Mouse (Mus musculus): ENCODE measurements around the gene Rasal1.

The Rasal1 gene

DNA sequence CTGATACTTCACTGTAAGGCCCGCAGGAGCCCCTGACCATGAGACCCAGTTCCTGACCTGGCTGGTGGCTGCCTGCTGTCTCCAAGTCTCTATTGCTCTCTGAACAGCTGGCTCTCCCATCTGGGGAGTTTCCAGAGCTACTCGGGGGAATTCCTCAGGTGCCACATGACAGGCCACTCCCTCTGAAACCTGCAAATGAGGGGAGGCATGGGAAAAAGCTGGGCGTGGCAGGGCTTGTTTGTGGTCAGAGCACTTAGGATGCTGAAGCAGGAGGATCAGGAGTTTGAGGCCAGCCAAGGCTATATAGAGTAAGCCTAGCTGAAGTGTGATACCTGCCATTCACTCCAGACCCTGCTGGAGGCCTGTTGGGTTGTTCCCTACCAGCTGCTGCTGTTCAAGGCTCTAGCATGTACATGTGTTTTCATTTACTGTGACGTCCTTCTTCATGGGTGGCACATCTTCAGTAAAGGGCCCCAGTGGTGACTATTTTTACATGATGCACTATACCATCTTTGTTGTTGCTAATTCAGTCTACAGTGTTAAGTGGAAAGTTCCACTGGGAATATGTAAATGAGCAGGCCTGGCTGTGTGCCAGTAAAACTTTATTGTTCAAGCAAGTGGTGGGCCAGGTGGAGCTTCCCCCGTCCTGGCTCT is 26.3 kb upstream of the Rasal1 start:
- no peak for DNase-seq (ENCODE audit: low spot score)

DNA sequence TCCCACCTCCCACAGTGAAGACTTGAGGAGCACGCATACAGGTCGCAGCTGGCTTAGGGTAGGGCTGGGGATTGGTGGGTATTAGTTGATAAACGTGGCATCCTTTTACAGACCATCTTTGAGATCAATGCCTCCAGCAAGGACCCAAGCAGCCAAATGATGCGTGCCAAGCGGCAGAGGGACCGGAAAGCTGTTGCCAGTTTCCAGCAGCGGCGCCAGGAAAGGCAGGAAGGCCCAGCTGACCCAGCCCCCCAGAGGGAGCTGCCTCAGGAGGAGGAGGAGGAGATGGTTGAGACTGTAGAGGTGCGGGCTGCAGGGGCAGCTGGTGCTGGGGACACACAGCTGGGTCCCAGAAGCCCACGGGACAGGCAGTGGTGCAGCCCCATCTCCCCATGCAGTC is 24.2 kb upstream of the Rasal1 start:
- no peak for DNase-seq (ENCODE audit: low spot score)

DNA sequence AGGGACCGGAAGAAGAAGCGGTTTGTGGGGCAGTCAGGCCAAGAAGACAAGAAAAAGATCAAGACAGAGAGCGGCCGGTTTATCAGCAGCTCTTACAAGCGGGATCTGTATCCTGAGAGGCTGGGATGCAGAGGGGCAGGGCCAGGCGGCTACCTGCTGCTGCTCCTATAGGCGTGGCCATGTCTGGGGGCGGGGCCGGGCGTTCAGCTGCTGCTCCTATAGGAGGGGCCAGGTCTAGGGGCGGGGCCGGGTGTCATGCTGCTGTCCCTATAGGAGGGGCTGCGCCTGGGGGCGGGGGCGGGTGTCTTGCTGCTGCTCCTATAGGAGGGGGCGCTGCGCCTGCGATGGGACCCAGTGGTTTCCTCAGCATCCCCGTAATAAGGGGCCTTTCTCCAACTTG is 22.2 kb upstream of the Rasal1 start:
- DNase-seq (ENCODE audit: low spot score) = no peak

- no peak for DNase-seq (ENCODE audit: low spot score)
These were observed 20.9 kb upstream of the Rasal1 start for GRCm38 (mm10) chr5:120627515-120628300.

GRCm38 (mm10) chr5:120628624-120629023 is 20.0 kb upstream of the Rasal1 start:
- no peak for DNase-seq (ENCODE audit: low spot score)

GRCm38 (mm10) chr5:120631128-120631527 is 17.5 kb upstream of the Rasal1 start:
- no peak for DNase-seq (ENCODE audit: low spot score)

DNA sequence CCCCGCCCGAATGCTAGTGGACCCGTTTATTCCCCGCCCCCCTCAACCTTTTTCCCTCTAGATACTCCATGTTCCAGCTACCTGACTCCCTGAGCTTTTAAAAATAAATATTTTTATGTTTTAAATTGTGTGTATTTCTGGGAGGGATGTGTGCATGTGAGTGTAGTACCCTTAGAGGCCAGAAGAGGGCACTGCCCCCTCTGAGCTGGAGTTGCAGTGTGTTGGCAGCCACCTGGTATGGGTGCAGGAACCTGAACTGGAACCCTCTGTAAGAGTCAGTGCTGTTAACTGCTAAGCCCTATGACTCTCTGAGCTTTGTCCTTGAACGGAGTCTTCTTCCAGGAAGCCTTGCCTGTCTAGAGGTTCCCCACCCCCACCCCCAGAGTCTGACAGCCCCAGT is 16.7 kb upstream of the Rasal1 start:
- DNase-seq (ENCODE audit: low spot score) = no peak

- DNase-seq (ENCODE audit: low spot score) = no peak
These were observed 14.5 kb upstream of the Rasal1 start, which contains the start of gene Cfap73 for GRCm38 (mm10) chr5:120634131-120634530. Gene Cfap73 (minus strand): TSS chr5:120634235.

DNA sequence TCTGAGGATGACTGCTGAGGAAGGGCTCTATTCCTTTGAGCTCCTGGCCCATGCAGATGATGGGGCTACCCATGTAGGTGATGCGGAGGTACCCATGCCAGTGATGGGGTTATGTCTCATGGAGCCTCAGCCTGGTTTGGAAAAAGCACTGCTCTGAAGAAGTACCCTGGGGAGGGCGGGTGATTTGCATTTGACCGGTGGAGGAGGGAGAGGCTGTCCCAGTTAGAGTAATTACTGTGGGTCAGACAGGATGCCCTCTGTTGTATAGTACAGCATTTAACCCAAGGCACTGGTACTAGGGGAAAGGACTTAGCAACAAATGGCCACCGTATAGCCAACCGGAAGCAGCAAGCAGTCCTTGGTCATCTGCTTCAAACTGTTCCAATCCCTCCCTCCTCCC is 13.8 kb upstream of the Rasal1 start:
- no peak for DNase-seq (ENCODE audit: low spot score)

DNA sequence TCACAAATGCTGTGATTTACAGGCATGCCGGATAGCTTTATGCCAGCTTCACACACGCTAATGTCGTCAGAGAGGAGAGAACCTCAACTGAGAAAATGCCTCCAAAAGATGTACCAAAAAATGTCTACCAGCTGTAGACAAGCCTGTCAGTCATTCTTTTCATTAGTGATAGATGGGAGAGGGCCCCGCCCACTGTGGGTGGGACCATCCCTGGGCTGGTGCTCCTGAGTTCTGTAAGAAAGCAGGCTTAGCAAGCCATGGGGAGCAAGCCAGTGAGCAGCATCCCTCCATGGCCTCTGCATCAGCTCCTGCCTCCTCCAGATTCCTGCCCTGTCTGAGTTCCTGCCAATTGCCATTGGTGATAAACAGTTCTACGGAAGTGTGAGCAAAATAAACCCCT is 13.0 kb upstream of the Rasal1 start:
- DNase-seq (ENCODE audit: low spot score) = no peak

DNA sequence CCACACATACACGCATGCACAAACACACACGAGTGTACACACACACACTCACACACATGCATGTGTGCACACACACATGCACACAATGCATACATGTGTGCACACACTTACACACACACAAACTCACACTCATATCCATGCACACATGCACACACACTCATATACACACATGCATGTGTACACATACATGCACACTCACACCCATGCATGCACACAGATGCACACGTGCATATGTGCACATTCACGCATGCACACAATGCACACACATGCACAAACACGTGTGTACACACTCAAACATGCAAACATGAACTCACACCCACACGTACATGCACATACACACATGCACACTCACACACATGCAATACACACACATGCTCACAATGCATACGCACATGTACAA is 8.5 kb upstream of the Rasal1 start:
- DNase-seq (ENCODE audit: low spot score) = no peak

- DNase-seq (ENCODE audit: low spot score) = no peak
These were observed 5.1 kb upstream of the Rasal1 start for GRCm38 (mm10) chr5:120643365-120644085.

- no peak for DNase-seq (ENCODE audit: low spot score)
These were observed 4.4 kb upstream of the Rasal1 start for GRCm38 (mm10) chr5:120644227-120644626.

DNA sequence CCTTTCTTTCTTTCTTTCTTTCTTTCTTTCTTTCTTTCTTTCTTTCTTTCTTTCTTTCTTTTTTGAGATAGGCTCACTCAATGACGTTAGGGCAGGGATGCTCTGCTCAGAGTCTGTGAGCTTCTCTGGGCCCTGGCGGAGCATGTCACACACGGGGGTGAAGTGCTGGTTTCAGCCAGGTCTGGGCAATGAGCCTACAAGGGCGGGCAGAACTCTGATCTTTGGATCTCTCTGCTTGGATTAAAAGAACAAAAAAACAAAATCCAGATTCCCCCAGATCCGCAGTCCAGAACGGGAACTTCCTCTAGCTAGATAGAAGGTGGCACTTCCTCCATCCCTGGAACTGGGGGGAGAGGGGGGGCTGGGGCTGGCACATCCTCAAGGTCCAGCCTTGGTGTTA is 2.8 kb upstream of the Rasal1 start:
- no peak for DNase-seq (ENCODE audit: low spot score)

GRCm38 (mm10) chr5:120647361-120647760 is 1.3 kb upstream of the Rasal1 start:
- DNase-seq (ENCODE audit: low spot score) = no peak

DNA sequence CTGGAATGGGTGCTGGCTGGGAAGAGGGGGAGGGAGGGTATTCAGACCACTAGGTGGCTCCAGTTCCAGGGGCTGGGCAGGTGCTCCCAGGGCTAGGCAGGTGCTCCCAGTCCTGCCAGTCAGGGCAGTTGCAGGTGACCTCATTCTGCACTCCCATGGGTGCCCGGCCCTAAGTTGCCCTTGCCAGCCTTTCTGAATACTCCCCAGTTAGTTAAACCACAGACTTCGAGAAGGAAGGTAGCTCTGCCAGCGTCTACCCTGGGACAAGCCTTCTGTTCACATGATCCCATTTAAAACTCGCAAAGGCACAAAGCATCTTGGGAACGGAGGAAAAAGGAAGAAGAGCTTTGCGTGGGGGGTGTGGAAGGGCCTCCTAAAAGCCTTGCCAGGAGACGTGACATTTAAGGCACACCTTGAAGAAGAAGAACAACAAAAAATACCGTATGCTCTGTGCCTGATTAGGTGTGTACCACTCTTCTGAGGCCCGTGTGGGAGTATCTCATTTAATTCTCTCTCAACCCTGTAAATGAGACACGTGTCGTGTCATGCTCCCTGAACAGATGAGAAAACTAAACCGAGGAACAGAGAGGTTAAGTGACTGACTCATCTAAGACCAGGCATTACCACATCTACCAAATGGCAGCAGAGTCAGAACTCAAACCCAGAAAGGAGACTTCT is 659 bp upstream of the Rasal1 start:
- no peak for DNase-seq (ENCODE audit: low spot score)

DNA sequence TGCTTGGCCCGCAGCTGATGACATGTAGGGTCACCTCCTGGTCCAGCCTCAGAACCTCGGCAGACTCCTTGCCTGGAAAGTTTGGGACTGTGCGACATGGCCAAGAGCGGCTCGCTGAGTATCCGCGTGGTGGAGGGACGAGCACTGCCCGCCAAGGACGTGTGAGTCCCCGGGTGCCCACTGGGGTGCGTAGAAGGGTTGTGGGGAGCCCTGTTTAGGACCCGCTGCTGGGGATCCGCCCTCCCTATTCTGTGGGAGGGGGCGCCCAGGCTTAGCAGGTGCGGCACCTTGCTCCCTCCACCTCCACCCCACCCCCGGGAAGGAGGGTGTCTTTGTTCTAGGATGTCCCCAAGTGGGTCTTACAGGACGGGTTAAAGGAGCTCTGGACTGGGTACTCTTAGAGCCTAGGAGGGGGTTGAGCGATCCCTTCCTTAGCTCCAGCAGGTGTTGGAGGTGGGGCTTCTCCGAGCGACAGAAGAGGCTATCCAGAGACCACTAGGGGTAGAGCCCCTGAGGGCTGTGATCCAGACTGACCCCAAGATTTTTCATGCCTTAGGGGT is 842 bp downstream of the Rasal1 start:
- no peak for DNase-seq (ENCODE audit: low spot score)

DNA sequence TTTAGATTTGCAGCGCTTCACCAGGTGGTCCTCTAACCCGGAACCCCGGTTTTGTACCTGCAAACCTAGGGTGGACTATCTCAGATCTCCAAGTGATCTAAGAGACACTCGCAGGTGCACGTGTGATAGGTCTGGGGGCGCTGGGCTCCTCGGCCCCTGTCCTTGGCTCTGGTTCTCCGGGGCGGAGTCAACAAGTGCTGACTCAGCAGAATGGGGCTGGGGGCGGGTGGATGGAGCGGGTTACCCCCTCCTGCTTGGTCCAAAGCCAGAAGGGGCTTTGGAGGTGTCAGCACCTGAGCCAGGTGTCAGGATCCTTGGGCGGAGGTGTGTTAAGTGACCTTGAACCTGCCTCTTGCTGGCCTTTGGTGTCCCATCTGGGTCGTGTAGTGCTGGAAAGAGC is 1.3 kb downstream of the Rasal1 start:
- no peak for DNase-seq (ENCODE audit: low spot score)

DNA sequence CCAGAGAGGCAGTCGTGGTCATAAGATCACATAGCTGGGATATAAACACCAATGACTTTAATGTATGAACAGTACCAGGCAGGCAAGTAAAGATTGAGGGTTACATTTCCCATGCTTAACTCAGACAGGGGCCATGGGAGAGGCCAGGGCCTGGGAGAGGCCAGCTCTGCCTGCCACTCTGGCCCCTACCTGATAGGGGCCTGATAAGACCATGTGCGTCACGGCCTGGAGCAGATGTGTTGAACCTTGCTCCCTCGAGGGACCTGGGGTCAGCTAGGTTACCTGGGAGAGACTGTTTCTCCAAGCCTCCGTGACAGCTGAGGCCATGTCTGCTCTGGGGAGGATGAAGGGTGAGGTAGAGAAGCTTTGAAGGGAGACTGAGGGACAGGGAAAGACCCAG is 2.6 kb downstream of the Rasal1 start:
- no peak for DNase-seq (ENCODE audit: low spot score)

DNA sequence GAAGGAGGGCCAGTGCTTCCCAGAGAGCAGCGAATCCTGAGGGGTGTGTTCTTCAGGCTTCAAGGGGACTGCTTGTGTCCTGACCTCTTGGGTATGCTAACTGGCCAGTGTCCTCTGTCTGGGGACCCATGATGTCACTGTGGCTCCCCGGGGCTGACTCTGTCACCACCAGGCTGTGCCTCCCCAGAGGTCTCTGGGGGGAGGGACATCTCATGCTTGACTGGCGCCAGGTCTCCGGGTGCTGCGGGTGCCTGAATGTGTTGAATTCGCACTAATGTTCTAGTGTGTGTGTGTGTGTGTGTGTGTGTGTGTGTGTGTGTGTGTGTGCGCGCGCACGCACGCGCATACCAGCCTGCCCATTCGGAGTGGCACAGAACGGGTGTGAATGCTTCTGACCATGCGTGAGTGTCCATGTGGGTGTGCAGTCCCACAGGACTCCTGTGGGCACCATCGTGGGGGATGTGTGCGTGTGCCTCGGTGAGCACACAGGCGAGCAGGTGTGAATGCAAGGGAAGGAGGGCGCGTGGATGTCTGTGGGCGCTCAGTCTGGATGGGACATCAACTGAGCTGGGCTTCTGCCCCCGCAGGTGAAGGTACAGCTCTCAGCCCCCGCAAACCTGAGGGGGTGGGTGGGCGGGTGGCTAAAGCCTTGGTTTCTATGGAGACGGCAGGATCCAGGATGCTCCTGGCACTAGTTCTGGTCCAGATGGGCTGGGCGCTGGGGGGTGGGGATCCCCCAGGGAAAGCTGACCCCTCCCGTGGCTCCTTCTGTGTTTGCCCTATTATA is 4.5 kb downstream of the Rasal1 start:
- no peak for DNase-seq (ENCODE audit: low spot score)

DNA sequence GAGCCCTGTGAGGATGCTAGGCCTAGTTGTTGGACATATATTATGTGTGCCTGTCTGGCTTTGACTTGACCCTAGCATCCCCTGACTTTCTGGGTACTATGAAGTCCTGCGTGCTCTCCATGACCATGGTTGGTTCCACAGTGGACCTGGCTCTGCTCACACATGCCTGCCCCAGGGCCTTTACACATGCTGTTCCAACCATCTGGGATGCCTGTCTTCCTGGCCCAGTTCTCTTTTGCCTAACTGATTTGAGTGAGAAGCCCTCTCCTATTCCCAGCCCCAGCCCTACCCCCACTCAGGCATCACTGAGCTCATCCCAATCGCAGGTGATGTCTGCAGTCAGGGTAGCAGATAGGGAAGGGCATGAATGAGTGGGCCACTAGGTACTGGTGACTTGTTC is 5.3 kb downstream of the Rasal1 start:
- DNase-seq (ENCODE audit: low spot score) = no peak
